Mouse (Mus musculus): ENCODE measurements at regions not wholly inside any gene's neighbourhood (a gene's known extent, or its start where the extent isn't known, plus 50 kb on each side); places are given as distances from the start of the nearest gene placed in this dataset.
A peak's percentile ranks its signal among the peaks of the same experiment; 100 is the strongest.

- Histone ChIP-seq H3K9ac (no peak overlapping the region), H3K4me3 (no peak overlapping the region), H3K4me2 (no peak overlapping the region), H3K4me1 (replicated peaks) (no peaks in the 10 kb centered on the region), H3K27ac (replicated peaks) (no peak overlapping the region), H3K27me3 (no peaks in the 10 kb centered on the region), H3K36me3 (no peaks in the 10 kb centered on the region), H3K9me3 (no peaks in the 10 kb centered on the region)
- ATAC-seq (ENCODE audit: low FRiP score, low read depth), result no peak
- 73% methylated on average over 5 of the region's 5 CpGs for WGBS
These were observed 209.3 kb downstream of the Drd1 start for GRCm38 (mm10) chr13:53846221-53846620.

GRCm38 (mm10) chr13:53845786-53846185, 209.7 kb downstream of the Drd1 start:
- no peaks in the 10 kb centered on the region for H3K4me1 ChIP-seq (replicated peaks)
- no peak overlapping the region for H3K27ac ChIP-seq (replicated peaks)
- no peak overlapping the region for H3K9ac ChIP-seq
- H3K4me2 ChIP-seq, result no peak overlapping the region
- H3K9me3 ChIP-seq, result no peaks in the 10 kb centered on the region
- WGBS, result 85% methylated on average over 14 of the region's 14 CpGs
- H3K4me3 ChIP-seq, result no peak overlapping the region
- ATAC-seq (ENCODE audit: low FRiP score, low read depth), result no peak
- no peaks in the 10 kb centered on the region for H3K36me3 ChIP-seq
- no peaks in the 10 kb centered on the region for H3K27me3 ChIP-seq

- no peak overlapping the region for H3K9ac ChIP-seq
- no peak overlapping the region for H3K27ac ChIP-seq (replicated peaks)
- no peak overlapping the region for H3K4me3 ChIP-seq
- no peaks in the 10 kb centered on the region for H3K36me3 ChIP-seq
- H3K4me2 ChIP-seq, result no peak overlapping the region
- H3K9me3 ChIP-seq, result no peaks in the 10 kb centered on the region
- ATAC-seq (ENCODE audit: low FRiP score, low read depth), result peak; percentile 54; the same call in 1 of the 2 replicates
- H3K4me1 ChIP-seq (replicated peaks), result peaks cover 4% of the 10 kb centered on the region; the same call in 1 of the 2 replicates
- no peaks in the 10 kb centered on the region for H3K27me3 ChIP-seq
- 54% methylated on average over 8 of the region's 8 CpGs for WGBS
These were observed 229.4 kb downstream of the Drd1 start for GRCm38 (mm10) chr13:53825957-53826580.

GRCm38 (mm10) chr13:53822061-53822460, 233.4 kb downstream of the Drd1 start:
- 85% methylated on average over 8 of the region's 8 CpGs for WGBS
- Histone ChIP-seq H3K4me3 (no peak overlapping the region), H3K27ac (replicated peaks) (no peak overlapping the region), H3K4me1 (replicated peaks) (peaks cover 4% of the 10 kb centered on the region; the same call in 1 of the 2 replicates), H3K36me3 (no peaks in the 10 kb centered on the region), H3K9ac (no peak overlapping the region), H3K4me2 (no peak overlapping the region), H3K27me3 (no peaks in the 10 kb centered on the region), H3K9me3 (no peaks in the 10 kb centered on the region)
- ATAC-seq (ENCODE audit: low FRiP score, low read depth), result no peak

- H3K4me2 ChIP-seq, result no peak overlapping the region
- ATAC-seq (ENCODE audit: low FRiP score, low read depth), result no peak
- H3K27me3 ChIP-seq, result no peaks in the 10 kb centered on the region
- H3K9me3 ChIP-seq, result no peaks in the 10 kb centered on the region
- H3K27ac ChIP-seq (replicated peaks), result no peak overlapping the region
- no peak overlapping the region for H3K9ac ChIP-seq
- 0 out of 2 replicates have a peak, but pooled peaks cover 3% of the 10 kb centered on the region for H3K4me1 ChIP-seq (replicated peaks)
- no peak overlapping the region for H3K4me3 ChIP-seq
- no peaks in the 10 kb centered on the region for H3K36me3 ChIP-seq
- WGBS, result 92% methylated on average over 7 of the region's 7 CpGs
These were observed 239.9 kb downstream of the Drd1 start for GRCm38 (mm10) chr13:53815629-53816028.

- no peak overlapping the region for H3K9ac ChIP-seq
- no peak overlapping the region for H3K4me2 ChIP-seq
- no peaks in the 10 kb centered on the region for H3K27me3 ChIP-seq
- ATAC-seq (ENCODE audit: low FRiP score, low read depth), result no peak
- H3K36me3 ChIP-seq, result no peaks in the 10 kb centered on the region
- H3K4me1 ChIP-seq (replicated peaks), result 0 out of 2 replicates have a peak, but pooled peaks cover 3% of the 10 kb centered on the region
- H3K9me3 ChIP-seq, result no peaks in the 10 kb centered on the region
- no peak overlapping the region for H3K27ac ChIP-seq (replicated peaks)
- 73% methylated on average over 9 of the region's 9 CpGs for WGBS
- H3K4me3 ChIP-seq, result no peak overlapping the region
These were observed 241.4 kb downstream of the Drd1 start for GRCm38 (mm10) chr13:53814088-53814487.

- H3K4me1 ChIP-seq (replicated peaks), result peaks cover 7% of the 10 kb centered on the region; the same call in 1 of the 2 replicates
- no peak overlapping the region for H3K27ac ChIP-seq (replicated peaks)
- 41% methylated on average over 4 of the region's 4 CpGs for WGBS
- H3K9ac ChIP-seq, result no peak overlapping the region
- no peaks in the 10 kb centered on the region for H3K27me3 ChIP-seq
- no peaks in the 10 kb centered on the region for H3K36me3 ChIP-seq
- H3K9me3 ChIP-seq, result no peaks in the 10 kb centered on the region
- H3K4me3 ChIP-seq, result no peak overlapping the region
- no peak for ATAC-seq (ENCODE audit: low FRiP score, low read depth)
- no peak overlapping the region for H3K4me2 ChIP-seq
These were observed 243.6 kb downstream of the Drd1 start for GRCm38 (mm10) chr13:53811862-53812261.

- Histone ChIP-seq H3K36me3 (no peaks in the 10 kb centered on the region), H3K4me3 (no peak overlapping the region), H3K9ac (no peak overlapping the region), H3K27me3 (no peaks in the 10 kb centered on the region), H3K9me3 (no peaks in the 10 kb centered on the region), H3K4me1 (replicated peaks) (peaks cover 7% of the 10 kb centered on the region; the same call in 1 of the 2 replicates), H3K4me2 (no peak overlapping the region), H3K27ac (replicated peaks) (no peak overlapping the region)
- no peak for ATAC-seq (ENCODE audit: low FRiP score, low read depth)
- WGBS, result 73% methylated on average over 8 of the region's 8 CpGs
These were observed 244.4 kb downstream of the Drd1 start for GRCm38 (mm10) chr13:53811151-53811550.

- no peaks in the 10 kb centered on the region for H3K9me3 ChIP-seq
- 0 out of 2 replicates have a peak, but pooled peaks have one; percentile 19 for ATAC-seq (ENCODE audit: low FRiP score, low read depth)
- WGBS, result 50% methylated on average over 13 of the region's 13 CpGs
- H3K27me3 ChIP-seq, result no peaks in the 10 kb centered on the region
- no peaks in the 10 kb centered on the region for H3K36me3 ChIP-seq
- no peak overlapping the region for H3K4me3 ChIP-seq
- no peak overlapping the region for H3K27ac ChIP-seq (replicated peaks)
- H3K4me1 ChIP-seq (replicated peaks), result peaks cover 6% of the 10 kb centered on the region; the same call in 1 of the 2 replicates
- H3K4me2 ChIP-seq, result no peak overlapping the region
- no peak overlapping the region for H3K9ac ChIP-seq
These were observed 247.5 kb downstream of the Drd1 start for GRCm38 (mm10) chr13:53807791-53808525.

- Histone ChIP-seq H3K4me3 (no peak overlapping the region), H3K27ac (replicated peaks) (no peak overlapping the region), H3K9ac (no peak overlapping the region), H3K27me3 (no peaks in the 10 kb centered on the region), H3K4me2 (no peak overlapping the region), H3K9me3 (no peaks in the 10 kb centered on the region), H3K36me3 (no peaks in the 10 kb centered on the region), H3K4me1 (replicated peaks) (peaks cover 5% of the 10 kb centered on the region; the same call in 1 of the 2 replicates)
- ATAC-seq (ENCODE audit: low FRiP score, low read depth), result no peak
- 52% methylated on average over 4 of the region's 4 CpGs for WGBS
These were observed 249.6 kb downstream of the Drd1 start for GRCm38 (mm10) chr13:53805872-53806271.

- H3K4me1 ChIP-seq (replicated peaks), result no peaks in the 10 kb centered on the region
- WGBS, result 86% methylated on average over 5 of the region's 5 CpGs
- no peaks in the 10 kb centered on the region for H3K9me3 ChIP-seq
- no peaks in the 10 kb centered on the region for H3K27me3 ChIP-seq
- H3K4me3 ChIP-seq, result no peak overlapping the region
- H3K9ac ChIP-seq, result no peak overlapping the region
- H3K27ac ChIP-seq (replicated peaks), result no peak overlapping the region
- no peaks in the 10 kb centered on the region for H3K36me3 ChIP-seq
- H3K4me2 ChIP-seq, result no peak overlapping the region
- ATAC-seq (ENCODE audit: low FRiP score, low read depth), result no peak
These were observed 254.5 kb downstream of the Drd1 start for GRCm38 (mm10) chr13:53800978-53801377.

- H3K4me2 ChIP-seq, result no peak overlapping the region
- H3K4me3 ChIP-seq, result no peak overlapping the region
- H3K4me1 ChIP-seq (replicated peaks), result no peaks in the 10 kb centered on the region
- WGBS, result 81% methylated on average over 2 of the region's 2 CpGs
- no peaks in the 10 kb centered on the region for H3K36me3 ChIP-seq
- no peak overlapping the region for H3K27ac ChIP-seq (replicated peaks)
- ATAC-seq (ENCODE audit: low FRiP score, low read depth), result no peak
- no peak overlapping the region for H3K9ac ChIP-seq
- H3K27me3 ChIP-seq, result no peaks in the 10 kb centered on the region
- H3K9me3 ChIP-seq, result no peaks in the 10 kb centered on the region
These were observed 266.7 kb downstream of the Drd1 start for GRCm38 (mm10) chr13:53788809-53789208.

Data from hindbrain, embryonic 15.5 days (tissue).